Mouse (Mus musculus): ENCODE measurements around the gene Mov10l1.

DNA sequence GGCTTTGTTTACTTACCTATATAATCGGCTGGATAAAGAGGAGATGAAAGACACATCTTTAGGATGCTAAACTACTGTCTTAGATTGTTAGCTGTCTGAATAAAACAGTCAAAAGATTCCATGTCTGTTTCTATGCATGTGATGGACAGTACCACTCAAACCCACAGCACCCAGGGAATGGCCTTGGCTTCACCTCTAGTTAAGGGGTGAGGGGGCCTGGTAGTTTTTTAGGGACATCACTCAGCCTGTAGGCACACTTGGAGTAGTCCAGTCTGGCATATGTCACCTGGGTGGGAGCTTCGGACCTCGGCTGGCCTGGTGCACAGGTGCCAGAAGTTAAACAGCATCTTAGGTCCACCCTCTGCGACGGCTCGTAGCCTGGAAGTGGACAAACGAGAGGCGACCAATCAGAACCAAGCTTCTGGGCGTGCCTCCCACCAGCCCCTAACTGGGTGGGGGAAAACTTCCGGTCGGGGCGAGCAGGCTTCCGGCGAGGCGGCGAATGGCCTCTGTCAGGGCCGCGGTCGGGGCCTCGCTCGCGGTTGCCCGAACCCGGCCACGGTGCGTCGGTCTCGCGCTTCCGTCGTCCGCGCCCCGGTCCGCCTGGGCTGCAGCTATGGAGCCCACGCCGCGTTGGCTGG is 106.0 kb downstream of the Mov10l1 start, which contains the start of gene Selenoo:
- TF ChIP-seq EP300 (IDR thresholded peaks at IDR 0.05; ENCODE audit: low read depth) (0 out of 2 replicates have a peak, but pooled peaks have one; percentile 30), CTCF (IDR thresholded peaks at IDR 0.05; ENCODE audit: low read depth) (no peak)

Data from heart, postnatal 0 days (tissue).